Mouse (Mus musculus): ENCODE results near the gene Gm5447. TPM values are rescaled to one million over a fixed set of nuclear protein-coding genes. Genes with fewer than 3 reads are reported as not detected.

Gm5447 gene
- polyA plus RNA-seq (2015; fragmentation: Nextera tagmentation; extraction: Ambion mirVana): not detected in 2 replicates

DNA sequence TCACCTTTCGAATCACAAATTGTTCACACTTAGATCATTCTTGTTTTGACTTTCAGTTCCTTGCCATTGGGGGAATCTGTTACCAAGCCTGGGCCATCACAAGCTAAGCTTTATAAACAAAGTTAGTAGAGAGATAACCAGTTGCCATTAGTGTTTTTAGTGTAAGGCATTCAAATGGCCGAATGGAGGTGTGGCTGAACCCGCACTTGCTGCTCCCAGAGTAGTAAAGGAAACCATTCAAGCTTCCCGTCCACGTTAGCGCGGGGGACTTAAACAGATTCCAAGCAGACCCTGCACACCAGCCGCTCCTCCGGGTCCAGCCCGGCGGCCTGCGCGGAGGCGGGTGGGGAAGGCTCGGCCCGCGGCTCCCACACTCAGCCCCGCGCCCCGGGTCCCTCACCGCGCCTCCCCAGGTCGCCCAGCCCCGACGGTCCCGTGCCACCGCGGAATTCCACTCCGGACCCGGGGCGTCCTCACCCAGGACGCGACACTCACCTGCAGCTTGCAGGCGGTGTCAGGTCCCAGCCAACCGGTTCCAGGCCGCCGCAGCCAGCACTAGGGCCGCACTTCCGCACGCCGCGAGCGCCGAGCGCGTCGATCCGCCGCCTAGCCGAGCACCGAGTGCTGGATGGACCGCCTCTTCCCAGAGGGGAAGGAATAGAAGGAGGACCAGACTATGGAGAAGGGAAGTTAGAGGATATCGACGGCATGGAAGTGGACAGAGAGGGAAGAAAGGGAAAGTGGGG, at the start of gene Gm5447, which contains the start of gene Exoc2:
Gene Gm5447 (plus strand): TSS at position 704 of the 746 bp plus-strand sequence.
Gene Exoc2 (minus strand): TSS at position 593 of the 746 bp plus-strand sequence.
- ATAC-seq (ENCODE audit: low read depth): peak; percentile 99
- H3K9ac ChIP-seq: peak within 1 kb of the TSS; percentile 93
- WGBS: 1% methylated on average over 48 of the region's 54 CpGs
- H3K4me2 ChIP-seq: peak within 1 kb of the TSS; percentile 68
- H3K27ac ChIP-seq (replicated peaks): peak within 1 kb of the TSS; percentile 89
- no peaks in the 10 kb centered on the region for H3K9me3 ChIP-seq
- H3K4me3 ChIP-seq: peak within 1 kb of the TSS; percentile 91
- no peaks in the 10 kb centered on the region for H3K36me3 ChIP-seq
- no peaks in the 10 kb centered on the region for H3K27me3 ChIP-seq
- peaks cover 18% of the 10 kb centered on the region for H3K4me1 ChIP-seq (replicated peaks)

DNA sequence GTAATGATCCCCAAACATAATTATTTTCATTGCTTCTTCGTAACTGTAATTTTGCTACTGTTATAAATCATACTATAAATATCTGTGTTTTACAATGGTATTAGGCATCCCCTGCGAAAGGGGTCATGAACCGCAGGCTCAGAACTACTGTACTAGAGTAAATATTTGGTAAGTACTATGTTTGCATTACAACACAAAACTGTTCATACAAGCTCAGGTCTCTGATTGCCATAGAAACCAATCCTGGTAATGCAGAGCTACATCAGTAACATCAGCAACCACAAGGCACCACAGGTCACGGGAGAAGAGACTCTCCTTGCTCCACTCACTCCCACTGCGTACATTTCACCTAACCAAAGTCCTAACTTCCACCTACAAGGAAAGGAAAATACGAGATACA, 49.7 kb upstream of the Gm5447 start:
- no peaks in the 10 kb centered on the region for H3K9me3 ChIP-seq
- H3K9ac ChIP-seq: no peak overlapping the region
- H3K4me2 ChIP-seq: no peak overlapping the region
- H3K4me3 ChIP-seq: no peak overlapping the region
- no peaks in the 10 kb centered on the region for H3K27me3 ChIP-seq
- 89% methylated on average over 6 of the region's 6 CpGs for WGBS
- H3K36me3 ChIP-seq: peaks cover 11% of the 10 kb centered on the region
- H3K4me1 ChIP-seq (replicated peaks): no peaks in the 10 kb centered on the region
- H3K27ac ChIP-seq (replicated peaks): no peak overlapping the region
- no peak for ATAC-seq (ENCODE audit: low read depth)

DNA sequence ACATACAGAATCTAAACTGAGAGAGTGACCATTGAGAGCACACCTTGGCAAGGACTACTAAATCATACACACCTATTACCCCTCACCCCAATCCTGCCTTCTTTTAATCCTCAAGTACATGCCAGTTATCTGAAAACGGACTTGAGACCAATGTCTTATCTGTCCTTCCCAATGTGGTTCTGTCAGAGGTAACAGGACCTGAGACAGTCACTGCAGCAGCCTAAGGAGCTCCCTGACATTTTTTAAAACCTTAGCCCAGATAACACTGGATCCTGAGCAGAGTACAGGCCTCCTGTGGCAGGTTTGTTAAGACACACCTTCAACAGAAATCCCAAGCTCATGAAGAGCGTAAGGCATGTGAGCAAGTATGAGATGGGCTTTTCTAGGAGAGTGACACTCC, 44.9 kb upstream of the Gm5447 start:
- 91% methylated on average over 2 of the region's 2 CpGs for WGBS
- Histone ChIP-seq H3K9me3 (no peaks in the 10 kb centered on the region), H3K4me1 (replicated peaks) (no peaks in the 10 kb centered on the region), H3K27ac (replicated peaks) (no peak overlapping the region), H3K36me3 (peaks cover 15% of the 10 kb centered on the region), H3K4me2 (no peak overlapping the region), H3K27me3 (no peaks in the 10 kb centered on the region), H3K4me3 (no peak overlapping the region), H3K9ac (no peak overlapping the region)
- ATAC-seq (ENCODE audit: low read depth): no peak

DNA sequence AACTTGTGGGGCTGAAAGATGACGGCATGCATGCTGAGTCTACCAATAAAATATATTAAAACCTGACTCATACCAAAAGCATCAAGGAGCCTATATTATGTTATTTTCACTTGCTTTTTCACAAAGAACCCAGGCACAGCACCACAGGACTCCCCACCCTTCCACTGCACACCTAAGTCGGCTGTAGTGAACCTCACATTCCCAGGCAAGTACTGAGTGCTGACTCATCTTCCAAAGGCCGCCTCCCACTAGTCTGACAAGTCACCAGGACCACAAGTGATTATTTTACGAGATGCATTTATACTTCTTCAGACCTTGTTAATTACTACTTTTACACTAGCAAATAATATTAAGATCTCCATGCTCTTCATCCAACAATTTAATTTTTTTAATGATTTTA, 42.4 kb upstream of the Gm5447 start:
- Histone ChIP-seq H3K9ac (no peak overlapping the region), H3K27me3 (no peaks in the 10 kb centered on the region), H3K4me2 (no peak overlapping the region), H3K36me3 (peaks cover 11% of the 10 kb centered on the region; the same call in 1 of the 2 replicates), H3K4me1 (replicated peaks) (no peaks in the 10 kb centered on the region), H3K27ac (replicated peaks) (no peak overlapping the region), H3K4me3 (no peak overlapping the region), H3K9me3 (no peaks in the 10 kb centered on the region)
- 79% methylated on average over 4 of the region's 4 CpGs for WGBS
- ATAC-seq (ENCODE audit: low read depth): no peak

DNA sequence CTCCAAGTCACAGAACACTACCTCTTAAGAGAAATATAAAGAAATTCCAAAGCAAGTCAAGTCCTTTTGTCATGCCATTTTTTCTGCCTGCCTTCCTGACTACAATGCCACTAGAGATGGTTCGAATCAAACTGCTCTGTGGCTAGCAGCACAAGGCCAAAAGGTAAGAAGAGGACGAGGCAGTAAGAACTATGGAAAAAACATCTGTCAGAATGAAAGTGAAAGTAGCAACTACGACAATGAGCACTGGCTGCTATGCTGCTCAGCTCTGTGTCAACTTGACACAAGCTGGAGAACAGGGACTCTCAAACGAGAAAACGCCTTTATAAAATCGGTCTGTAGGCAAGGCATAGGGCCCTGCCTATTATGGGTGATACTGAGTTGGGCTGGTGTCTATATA, 41.0 kb upstream of the Gm5447 start:
- H3K4me1 ChIP-seq (replicated peaks): no peaks in the 10 kb centered on the region
- H3K9ac ChIP-seq: no peak overlapping the region
- no peak overlapping the region for H3K4me2 ChIP-seq
- H3K36me3 ChIP-seq: peaks cover 11% of the 10 kb centered on the region; the same call in 1 of the 2 replicates
- H3K4me3 ChIP-seq: no peak overlapping the region
- WGBS: 77% methylated on average over 6 of the region's 6 CpGs
- no peak overlapping the region for H3K27ac ChIP-seq (replicated peaks)
- ATAC-seq (ENCODE audit: low read depth): no peak
- no peaks in the 10 kb centered on the region for H3K27me3 ChIP-seq
- no peaks in the 10 kb centered on the region for H3K9me3 ChIP-seq

DNA sequence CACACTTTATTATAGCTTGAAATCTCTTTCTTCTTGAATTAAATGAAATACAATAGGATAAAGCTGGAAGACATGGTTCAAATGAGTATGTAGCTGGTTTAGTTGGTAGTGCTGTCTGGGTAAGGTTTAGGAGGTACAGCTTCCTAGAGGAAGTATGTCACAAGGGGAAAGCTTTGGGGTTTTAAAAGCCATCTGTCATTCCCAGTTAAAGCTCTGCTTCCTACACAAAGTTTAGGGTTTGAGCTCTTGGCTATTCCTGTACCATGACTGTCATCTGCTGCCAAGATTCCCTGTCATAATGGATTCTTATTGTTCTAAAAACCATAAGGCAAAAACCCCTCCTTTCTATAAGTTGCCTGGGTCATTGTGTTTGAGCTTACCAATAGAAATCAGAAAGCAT, 28.2 kb upstream of the Gm5447 start:
- H3K4me3 ChIP-seq: no peak overlapping the region
- no peak overlapping the region for H3K27ac ChIP-seq (replicated peaks)
- no peaks in the 10 kb centered on the region for H3K4me1 ChIP-seq (replicated peaks)
- no peaks in the 10 kb centered on the region for H3K9me3 ChIP-seq
- H3K9ac ChIP-seq: no peak overlapping the region
- H3K27me3 ChIP-seq: no peaks in the 10 kb centered on the region
- no peak overlapping the region for H3K4me2 ChIP-seq
- no peak for ATAC-seq (ENCODE audit: low read depth)
- H3K36me3 ChIP-seq: no peaks in the 10 kb centered on the region

DNA sequence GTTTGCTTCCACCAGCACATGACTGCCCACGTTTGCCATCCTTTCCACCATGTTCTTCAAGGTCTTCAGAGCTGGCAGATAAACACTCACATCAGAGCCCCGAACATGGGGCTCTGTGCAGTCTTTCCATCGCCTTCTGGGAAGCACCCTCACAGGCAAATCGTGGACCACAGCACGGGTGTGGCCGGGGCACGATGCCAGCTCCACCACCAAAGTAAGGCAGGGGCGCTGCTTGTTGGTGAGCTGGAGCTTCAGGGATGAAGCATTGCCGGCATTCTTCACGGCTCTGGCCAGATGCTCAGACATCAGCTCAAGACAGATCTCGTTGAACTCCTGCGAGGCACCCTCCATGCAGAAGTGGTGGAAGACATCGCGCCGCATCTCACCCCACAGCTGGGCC, 26.9 kb upstream of the Gm5447 start:
- 96% methylated on average over 15 of the region's 15 CpGs for WGBS
- no peaks in the 10 kb centered on the region for H3K36me3 ChIP-seq
- H3K27me3 ChIP-seq: no peaks in the 10 kb centered on the region
- no peak overlapping the region for H3K9ac ChIP-seq
- no peak for ATAC-seq (ENCODE audit: low read depth)
- no peak overlapping the region for H3K27ac ChIP-seq (replicated peaks)
- H3K4me3 ChIP-seq: no peak overlapping the region
- no peaks in the 10 kb centered on the region for H3K9me3 ChIP-seq
- H3K4me1 ChIP-seq (replicated peaks): no peaks in the 10 kb centered on the region
- no peak overlapping the region for H3K4me2 ChIP-seq

DNA sequence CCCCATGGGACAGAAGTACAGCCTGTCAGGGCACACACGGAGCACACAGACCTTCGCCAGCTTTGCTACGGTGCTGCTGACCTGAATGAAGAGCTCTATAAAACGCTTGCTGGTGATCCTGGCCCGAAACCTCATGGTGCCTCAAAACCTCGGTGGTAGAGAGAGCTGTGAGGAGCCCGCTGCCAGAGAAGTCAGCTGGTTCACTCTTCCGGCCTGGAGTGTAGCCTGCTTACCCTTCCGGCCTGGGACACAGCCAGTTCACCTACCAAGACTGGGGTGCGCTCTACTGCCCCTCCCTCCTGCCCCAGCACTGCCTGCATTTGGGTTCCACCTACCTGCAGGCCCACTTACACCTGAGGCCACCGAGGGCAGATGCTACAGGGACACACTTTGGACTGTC, 26.5 kb upstream of the Gm5447 start, which contains the start of gene Hus1b:
Gene Hus1b (minus strand): TSS at position 220 of the 400 bp plus-strand sequence.
- Histone ChIP-seq H3K4me3 (no peak within 1 kb of the TSS), H3K9me3 (no peaks in the 10 kb centered on the region), H3K9ac (no peak within 1 kb of the TSS), H3K4me2 (no peak within 1 kb of the TSS), H3K27ac (replicated peaks) (no peak within 1 kb of the TSS), H3K36me3 (no peaks in the 10 kb centered on the region), H3K4me1 (replicated peaks) (no peaks in the 10 kb centered on the region), H3K27me3 (no peaks in the 10 kb centered on the region)
- WGBS: 92% methylated on average over 11 of the region's 11 CpGs
- no peak for ATAC-seq (ENCODE audit: low read depth)

DNA sequence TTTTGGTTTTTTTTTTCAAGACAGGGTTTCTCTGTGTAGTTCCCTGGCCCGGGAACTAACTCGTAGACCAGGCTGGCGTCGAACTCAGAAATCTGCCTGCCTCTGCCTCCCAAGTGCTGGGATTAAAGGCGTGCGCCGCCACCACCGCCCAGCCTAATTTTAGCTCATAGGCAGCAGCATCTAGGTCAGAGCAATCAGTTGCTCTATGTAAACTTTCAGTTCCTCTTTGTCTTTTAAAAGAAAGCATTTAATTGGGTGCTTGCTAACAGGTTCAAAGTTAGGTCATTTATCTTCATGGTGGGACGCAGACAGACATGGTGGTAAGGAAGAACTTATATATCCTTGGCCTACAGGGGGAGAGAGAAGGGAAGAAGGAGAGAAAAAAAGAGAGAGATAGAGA, 24.8 kb upstream of the Gm5447 start:
- no peak for ATAC-seq (ENCODE audit: low read depth)

DNA sequence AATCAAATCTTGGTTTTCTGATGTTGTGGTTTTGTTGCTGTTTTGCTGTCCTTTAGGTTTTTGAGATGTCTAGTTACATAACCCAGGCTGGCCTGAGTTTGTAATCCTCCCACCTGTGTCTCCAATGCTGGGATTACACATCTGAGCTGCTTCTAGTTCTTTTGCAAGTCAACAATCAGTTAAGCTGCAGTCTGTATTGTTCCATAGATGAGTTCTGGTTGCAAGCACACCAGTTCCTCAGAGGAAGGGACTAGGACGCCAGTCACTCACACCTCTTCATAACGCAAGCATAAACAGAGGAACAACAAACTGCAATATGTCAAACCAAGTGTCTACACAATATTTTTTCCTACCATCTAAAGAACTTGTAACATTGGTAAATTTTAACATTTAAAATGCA, 22.0 kb upstream of the Gm5447 start:
- Histone ChIP-seq H3K27me3 (no peaks in the 10 kb centered on the region), H3K27ac (replicated peaks) (no peak overlapping the region), H3K36me3 (no peaks in the 10 kb centered on the region), H3K4me3 (no peak overlapping the region), H3K9ac (no peak overlapping the region), H3K4me1 (replicated peaks) (no peaks in the 10 kb centered on the region), H3K4me2 (no peak overlapping the region), H3K9me3 (0 out of 2 replicates have a peak, but pooled peaks cover 4% of the 10 kb centered on the region)
- ATAC-seq (ENCODE audit: low read depth): no peak
- WGBS: 97% methylated on average over 2 of the region's 2 CpGs

More for the DNA sequence above, 24.8 kb upstream of the Gm5447 start:
- 95% methylated on average over 9 of the region's 9 CpGs for WGBS
- Histone ChIP-seq H3K27ac (replicated peaks) (no peak overlapping the region), H3K27me3 (no peaks in the 10 kb centered on the region), H3K36me3 (no peaks in the 10 kb centered on the region), H3K9ac (no peak overlapping the region), H3K4me3 (no peak overlapping the region), H3K4me2 (no peak overlapping the region), H3K4me1 (replicated peaks) (no peaks in the 10 kb centered on the region), H3K9me3 (no peaks in the 10 kb centered on the region)

DNA sequence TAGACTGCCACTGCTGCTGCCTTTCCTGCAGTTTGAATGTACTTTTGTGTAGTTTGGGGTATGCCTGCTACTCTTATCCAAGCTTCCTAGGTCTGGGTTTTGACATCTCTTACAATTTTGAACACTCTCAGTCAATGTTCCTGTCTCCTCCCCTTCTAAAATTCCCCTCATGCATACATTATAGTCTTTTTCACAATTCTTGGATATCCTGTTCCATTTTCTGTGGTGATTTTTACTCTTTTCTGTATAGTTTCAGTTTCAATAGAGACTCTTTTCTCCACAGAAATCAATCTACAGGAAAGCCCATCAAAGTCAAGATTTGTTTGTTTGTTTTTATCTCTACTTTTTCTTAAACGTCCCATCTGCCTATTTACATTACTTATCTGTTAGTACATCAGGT, 20.4 kb upstream of the Gm5447 start:
- ATAC-seq (ENCODE audit: low read depth): no peak
- 83% methylated on average over 1 of the region's 1 CpGs for WGBS

DNA sequence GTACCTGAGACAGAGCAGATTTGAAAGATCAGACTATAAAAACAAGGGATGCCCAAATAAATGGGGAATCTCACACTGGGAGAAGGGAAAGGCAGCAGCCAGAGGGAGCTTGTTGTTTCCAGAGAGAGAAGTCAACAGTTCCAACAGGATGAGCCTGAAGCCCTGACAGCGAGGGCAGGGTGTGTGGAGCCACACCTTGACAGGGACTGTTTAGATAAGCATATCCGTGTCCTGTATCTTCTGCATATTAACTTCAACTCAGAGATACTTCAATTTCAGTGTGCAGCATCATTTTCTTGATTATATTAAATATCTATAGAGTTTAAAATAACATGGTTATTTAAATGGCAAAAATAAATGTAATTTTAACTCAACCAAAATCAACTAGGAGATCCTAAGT, 13.3 kb upstream of the Gm5447 start:
- Histone ChIP-seq H3K27me3 (no peaks in the 10 kb centered on the region), H3K9ac (no peak overlapping the region), H3K4me3 (no peak overlapping the region), H3K27ac (replicated peaks) (no peak overlapping the region), H3K9me3 (no peaks in the 10 kb centered on the region), H3K4me2 (no peak overlapping the region), H3K36me3 (no peaks in the 10 kb centered on the region), H3K4me1 (replicated peaks) (peaks cover 12% of the 10 kb centered on the region; the same call in 1 of the 2 replicates)
- WGBS: 87% methylated on average over 2 of the region's 2 CpGs
- ATAC-seq (ENCODE audit: low read depth): no peak

More for the DNA sequence above, 20.4 kb upstream of the Gm5447 start:
- Histone ChIP-seq H3K9me3 (0 out of 2 replicates have a peak, but pooled peaks cover 4% of the 10 kb centered on the region), H3K27me3 (no peaks in the 10 kb centered on the region), H3K4me2 (no peak overlapping the region), H3K4me1 (replicated peaks) (no peaks in the 10 kb centered on the region), H3K4me3 (no peak overlapping the region), H3K27ac (replicated peaks) (no peak overlapping the region), H3K36me3 (no peaks in the 10 kb centered on the region), H3K9ac (no peak overlapping the region)

DNA sequence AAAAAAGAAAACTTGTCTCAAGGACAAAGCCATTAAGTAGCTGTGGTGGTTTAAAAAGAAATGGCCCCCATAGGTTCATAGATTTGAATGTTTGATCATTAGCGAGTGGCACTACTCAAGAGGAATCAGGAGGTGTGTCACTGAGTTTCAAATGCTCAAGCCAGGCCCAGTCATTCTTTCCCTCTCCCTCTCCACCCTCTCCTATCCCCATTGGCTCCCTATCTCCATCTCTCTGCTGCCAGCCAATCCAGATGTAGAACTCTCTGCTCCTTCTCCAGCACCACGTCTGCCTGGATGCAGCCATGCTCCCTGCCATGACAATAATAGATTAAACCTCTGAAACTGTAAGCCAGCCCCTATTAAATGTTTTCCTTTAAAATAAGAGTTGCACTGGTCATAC, 12.1 kb upstream of the Gm5447 start:
- ATAC-seq (ENCODE audit: low read depth): no peak
- no peak overlapping the region for H3K4me3 ChIP-seq
- no peak overlapping the region for H3K9ac ChIP-seq
- no peak overlapping the region for H3K4me2 ChIP-seq
- WGBS: 68% methylated on average over 2 of the region's 2 CpGs
- no peak overlapping the region for H3K27ac ChIP-seq (replicated peaks)
- no peaks in the 10 kb centered on the region for H3K36me3 ChIP-seq
- peaks cover 23% of the 10 kb centered on the region for H3K4me1 ChIP-seq (replicated peaks)
- no peaks in the 10 kb centered on the region for H3K27me3 ChIP-seq
- H3K9me3 ChIP-seq: no peaks in the 10 kb centered on the region
